Mouse (Mus musculus) embryonic facial prominence, embryonic 13.5 days (tissue): ENCODE data around the gene Utrn. TPM values are rescaled to one million over a fixed set of nuclear protein-coding genes. Genes with fewer than 3 reads are reported as not detected.
"Not testable (repeated sequence)": the region's sequence is repeated elsewhere in the genome, so short reads cannot be mapped to it uniquely, and the experiment has no call there.

Experiments used
- ATAC-seq: fragments of 200-750 bp; cut with Nextera tagmentation; 2 replicates; pipeline ENCODE4 v1.8.0; 2017; ENCODE audit warnings: low read depth; ENCODE audit not compliant: insufficient number of reproducible peaks, insufficient read depth, low FRiP score, low TSS enrichment
- H3K27ac ChIP-seq: fragments of 300-500 bp; sonication (generic); 2 replicates; pipeline ENCODE4 v1.5.1; 2015; ENCODE audit warnings: moderate library complexity, mild to moderate bottlenecking, inconsistent platforms
- H3K27me3 ChIP-seq: fragments of 300-500 bp; sonication (generic); 2 replicates; pipeline ENCODE4 v1.6.1; 2015; ENCODE audit warnings: mild to moderate bottlenecking, inconsistent platforms
- H3K36me3 ChIP-seq: fragments of 300-500 bp; sonication (generic); 2 replicates; pipeline ENCODE4 v1.6.1; 2015; ENCODE audit warnings: mild to moderate bottlenecking, inconsistent platforms
- H3K4me1 ChIP-seq: fragments of 300-500 bp; sonication (generic); 2 replicates; pipeline ENCODE4 v1.6.1; 2015; ENCODE audit warnings: inconsistent platforms
- H3K4me2 ChIP-seq: fragments of 300-500 bp; sonication (generic); 2 replicates; pipeline ENCODE4 v1.6.1; 2015; ENCODE audit warnings: moderate library complexity, mild to moderate bottlenecking, inconsistent platforms
- H3K4me3 ChIP-seq: fragments of 300-500 bp; sonication (generic); 2 replicates; pipeline ENCODE4 v1.5.1; 2015; ENCODE audit warnings: mild to moderate bottlenecking, inconsistent platforms
- H3K9ac ChIP-seq: fragments of 300-500 bp; sonication (generic); 2 replicates; pipeline ENCODE4 v1.6.1; 2015; ENCODE audit warnings: mild to moderate bottlenecking, inconsistent platforms
- H3K9me3 ChIP-seq: fragments of 300-500 bp; sonication (generic); 2 replicates; pipeline ENCODE4 v1.6.1; 2016; ENCODE audit warnings: inconsistent platforms
- WGBS: fragments of 180-500 bp; shearing (Covaris S2); methylation state at CpG from one replicate; pipeline ENCODE4 v1.1.7; 2015; ENCODE audit warnings: mixed read lengths; 5-methylcytosine and 5-hydroxymethylcytosine counted together
- polyA plus RNA-seq: library from polyadenylated mRNA; unstranded; fragments of >200 nt; fragmentation: Nextera tagmentation; extraction: Ambion mirVana; gene quantifications from 2 replicates; pipeline ENCODE4 v1.2.1, GENCODE M21; 2015

Utrn gene
- polyA plus RNA-seq, 1 experiment from 2014 or later = 101 TPM

GRCm38 (mm10) chr10:12612235-12612863, 256.8 kb downstream of the Utrn start:
- peaks cover 11% of the 10 kb centered on the region for H3K4me1 ChIP-seq
- no peak overlapping the region for H3K27ac ChIP-seq
- WGBS = 32% methylated on average over 4 of the region's 4 CpGs
- no peaks in the 10 kb centered on the region for H3K9me3 ChIP-seq
- no peak overlapping the region for H3K4me2 ChIP-seq
- H3K27me3 ChIP-seq = no peaks in the 10 kb centered on the region
- no peaks in the 10 kb centered on the region for H3K36me3 ChIP-seq
- H3K9ac ChIP-seq = no peak overlapping the region
- no peak overlapping the region for H3K4me3 ChIP-seq
- no peak for ATAC-seq

DNA sequence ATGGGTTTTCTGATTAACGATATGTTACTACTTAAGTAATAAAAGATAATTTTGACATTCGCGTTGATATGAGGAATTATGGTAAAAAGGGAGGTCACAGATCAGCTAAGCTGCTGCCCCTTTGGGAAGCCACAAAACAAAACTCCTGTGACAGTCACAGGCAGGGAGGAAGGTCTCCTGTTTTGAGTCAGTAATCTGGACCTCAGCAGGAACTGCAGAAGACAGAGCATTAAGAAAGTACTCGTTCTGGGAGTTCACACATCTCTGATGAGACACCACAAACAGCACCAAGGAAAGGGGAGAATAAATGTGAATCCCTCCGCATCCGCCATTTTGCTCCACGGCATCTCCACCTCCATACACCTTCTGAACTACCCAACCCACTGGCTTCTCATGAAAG, 259.3 kb downstream of the Utrn start:
- WGBS = 79% methylated on average over 7 of the region's 7 CpGs
- Histone ChIP-seq H3K36me3 (no peaks in the 10 kb centered on the region), H3K9ac (no peak overlapping the region), H3K27me3 (no peaks in the 10 kb centered on the region), H3K4me2 (no peak overlapping the region), H3K27ac (no peak overlapping the region), H3K4me1 (peaks cover 7% of the 10 kb centered on the region), H3K4me3 (no peak overlapping the region), H3K9me3 (no peaks in the 10 kb centered on the region)
- no peak for ATAC-seq

GRCm38 (mm10) chr10:12608634-12609033, 260.5 kb downstream of the Utrn start:
- H3K36me3 ChIP-seq = no peaks in the 10 kb centered on the region
- ATAC-seq = no peak
- 0 out of 2 replicates have a peak, but pooled peaks cover 3% of the 10 kb centered on the region for H3K4me1 ChIP-seq
- no peaks in the 10 kb centered on the region for H3K27me3 ChIP-seq
- no peak overlapping the region for H3K27ac ChIP-seq
- no peak overlapping the region for H3K9ac ChIP-seq
- H3K4me2 ChIP-seq = no peak overlapping the region
- H3K9me3 ChIP-seq = no peaks in the 10 kb centered on the region
- no peak overlapping the region for H3K4me3 ChIP-seq

- not testable (repeated sequence) for H3K9ac ChIP-seq, H3K27ac ChIP-seq, H3K4me2 ChIP-seq, H3K27me3 ChIP-seq, H3K4me1 ChIP-seq, ATAC-seq, H3K36me3 ChIP-seq, H3K4me3 ChIP-seq, H3K9me3 ChIP-seq
- WGBS = 93% methylated on average over 6 of the region's 6 CpGs
Measured at GRCm38 (mm10) chr10:12607180-12607579, 262.0 kb downstream of the Utrn start.

DNA sequence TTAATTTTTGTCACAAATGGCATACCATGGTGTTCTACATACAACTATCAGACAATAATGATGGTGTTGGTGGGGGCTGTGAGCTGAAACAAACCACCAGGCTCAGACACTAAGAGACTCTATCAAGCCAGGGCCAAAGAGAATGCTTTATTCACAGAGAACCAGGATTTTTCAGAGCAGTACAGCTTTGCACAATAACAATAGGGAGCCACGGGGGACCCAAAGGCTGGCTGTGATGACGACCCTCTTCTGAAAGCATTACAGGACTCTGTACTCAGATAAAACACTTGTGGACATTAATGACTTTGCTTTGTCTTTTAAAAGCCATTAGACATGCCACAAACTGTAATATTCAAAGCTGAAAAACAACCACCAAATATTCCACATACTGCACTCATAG, 273.8 kb downstream of the Utrn start:
- Histone ChIP-seq H3K9ac (no peak overlapping the region), H3K4me3 (no peak overlapping the region), H3K27me3 (no peaks in the 10 kb centered on the region), H3K27ac (no peak overlapping the region), H3K4me2 (no peak overlapping the region), H3K9me3 (no peaks in the 10 kb centered on the region), H3K4me1 (no peaks in the 10 kb centered on the region), H3K36me3 (no peaks in the 10 kb centered on the region)
- 66% methylated on average over 2 of the region's 2 CpGs for WGBS
- no peak for ATAC-seq

DNA sequence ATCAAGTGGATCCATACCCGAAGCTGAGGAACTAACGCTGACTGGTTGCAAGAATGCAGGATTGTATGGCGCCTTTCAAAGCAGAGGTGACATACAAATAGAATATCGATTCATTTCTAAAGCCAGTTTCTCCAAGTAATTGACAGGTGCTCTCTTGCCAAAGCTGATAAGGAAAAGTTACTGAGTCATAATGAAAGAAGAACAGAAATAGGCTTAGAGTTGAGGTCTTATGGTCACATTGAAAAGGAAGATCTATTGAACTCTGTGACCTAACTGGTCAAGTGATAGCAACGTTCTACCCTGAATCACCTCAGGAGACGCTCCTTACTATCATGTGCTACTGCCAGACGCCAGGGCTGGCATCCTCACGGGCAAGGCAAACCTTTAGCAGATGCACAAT, 274.2 kb downstream of the Utrn start:
- 93% methylated on average over 8 of the region's 8 CpGs for WGBS
- Histone ChIP-seq H3K4me2 (no peak overlapping the region), H3K27me3 (no peaks in the 10 kb centered on the region), H3K27ac (no peak overlapping the region), H3K4me1 (no peaks in the 10 kb centered on the region), H3K9me3 (no peaks in the 10 kb centered on the region), H3K36me3 (no peaks in the 10 kb centered on the region), H3K4me3 (no peak overlapping the region), H3K9ac (no peak overlapping the region)
- no peak for ATAC-seq

- Histone ChIP-seq H3K4me3 (no peak overlapping the region), H3K27ac (no peak overlapping the region), H3K4me1 (no peaks in the 10 kb centered on the region), H3K27me3 (no peaks in the 10 kb centered on the region), H3K36me3 (no peaks in the 10 kb centered on the region), H3K9me3 (no peaks in the 10 kb centered on the region), H3K4me2 (no peak overlapping the region), H3K9ac (no peak overlapping the region)
- no peak for ATAC-seq
Measured at GRCm38 (mm10) chr10:12593071-12593470, 276.1 kb downstream of the Utrn start.

DNA sequence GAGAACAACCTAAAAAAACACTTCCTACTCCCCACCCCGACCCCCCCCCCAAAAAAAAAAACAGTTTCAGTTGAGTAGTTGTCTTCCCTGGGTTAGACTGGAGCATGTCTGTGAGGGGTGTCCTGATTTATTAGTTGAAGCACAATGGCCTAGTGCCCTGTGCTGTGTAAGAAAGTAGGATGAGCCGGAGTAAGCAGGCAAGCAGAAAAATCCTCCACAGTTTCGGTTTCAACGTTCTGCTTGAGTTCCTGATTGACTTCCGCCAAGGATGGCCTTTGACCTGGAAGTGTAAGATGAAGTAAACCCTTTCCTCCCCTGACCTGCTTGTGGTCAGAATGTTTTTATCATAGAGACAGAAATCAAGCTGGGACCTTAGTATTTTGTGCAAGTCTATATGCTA, 277.2 kb downstream of the Utrn start:
- Histone ChIP-seq H3K4me1 (no peaks in the 10 kb centered on the region), H3K9me3 (no peaks in the 10 kb centered on the region), H3K4me3 (no peak overlapping the region), H3K4me2 (no peak overlapping the region), H3K36me3 (no peaks in the 10 kb centered on the region), H3K27me3 (no peaks in the 10 kb centered on the region), H3K27ac (no peak overlapping the region), H3K9ac (no peak overlapping the region)
- ATAC-seq = no peak
- WGBS = 59% methylated on average over 5 of the region's 5 CpGs

DNA sequence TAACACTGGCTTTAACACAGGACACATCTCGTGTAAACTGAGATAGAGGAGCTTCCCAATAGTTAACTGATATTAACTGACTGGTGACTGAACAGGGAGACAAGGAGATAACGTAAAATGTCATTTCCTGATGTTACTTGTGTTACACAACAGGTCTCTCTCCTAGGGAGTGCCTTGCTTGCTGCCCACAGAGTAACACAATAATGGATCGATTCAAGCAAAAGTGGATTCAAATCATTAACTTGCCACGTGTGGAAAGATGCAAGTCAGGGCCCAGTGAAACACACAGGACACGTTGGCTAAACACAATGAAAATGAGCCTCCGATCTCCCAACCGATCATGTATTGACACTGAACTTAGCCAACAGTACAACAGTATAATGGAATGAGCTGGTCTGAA, 281.1 kb downstream of the Utrn start:
- H3K4me3 ChIP-seq = no peak overlapping the region
- no peaks in the 10 kb centered on the region for H3K36me3 ChIP-seq
- no peak overlapping the region for H3K27ac ChIP-seq
- 84% methylated on average over 7 of the region's 7 CpGs for WGBS
- H3K9me3 ChIP-seq = peaks cover 4% of the 10 kb centered on the region; the same call in 1 of the 2 replicates
- H3K4me2 ChIP-seq = no peak overlapping the region
- ATAC-seq = no peak
- no peaks in the 10 kb centered on the region for H3K4me1 ChIP-seq
- H3K9ac ChIP-seq = no peak overlapping the region
- H3K27me3 ChIP-seq = no peaks in the 10 kb centered on the region

DNA sequence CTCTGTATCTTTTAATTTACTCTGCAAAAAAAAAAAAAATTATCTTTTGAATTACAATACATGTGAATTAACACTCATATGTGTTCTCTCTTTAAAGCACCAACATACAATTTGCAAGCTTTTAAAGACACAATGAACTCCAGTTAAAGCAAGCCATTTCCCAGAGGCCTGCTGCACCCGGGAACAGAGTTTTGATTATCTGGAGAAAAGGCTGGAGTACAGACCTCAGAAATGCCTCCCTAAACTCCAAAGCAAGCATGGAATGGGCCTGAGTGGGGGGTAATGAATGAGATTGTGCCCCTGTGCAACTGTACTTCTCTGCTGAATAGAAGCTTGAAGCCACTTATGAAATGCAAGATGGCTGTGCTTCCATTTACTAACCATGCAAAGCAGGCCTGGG, 281.8 kb downstream of the Utrn start:
- Histone ChIP-seq H3K9ac (no peak overlapping the region), H3K27ac (no peak overlapping the region), H3K27me3 (no peaks in the 10 kb centered on the region), H3K9me3 (peaks cover 4% of the 10 kb centered on the region; the same call in 1 of the 2 replicates), H3K36me3 (no peaks in the 10 kb centered on the region), H3K4me1 (no peaks in the 10 kb centered on the region), H3K4me2 (no peak overlapping the region), H3K4me3 (no peak overlapping the region)
- ATAC-seq = no peak
- 67% methylated on average over 1 of the region's 1 CpGs for WGBS

DNA sequence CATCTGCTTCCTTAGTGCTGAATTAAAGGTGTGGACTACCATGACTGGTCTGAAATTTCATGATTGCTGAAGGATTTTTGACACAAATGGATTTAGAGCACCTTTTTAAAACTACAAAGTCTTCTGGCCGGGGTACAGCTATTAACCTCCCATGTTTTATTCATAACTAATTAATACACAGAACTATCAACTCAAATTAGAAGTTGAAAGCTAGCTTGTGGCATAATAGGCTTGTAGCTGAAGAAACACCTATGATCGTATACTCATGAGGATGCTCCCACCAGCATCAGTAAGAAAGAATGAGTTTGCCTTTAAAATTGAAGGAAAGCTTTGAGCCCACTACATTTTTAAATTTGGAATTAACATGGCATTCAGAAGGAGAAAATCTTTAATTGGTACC, 282.3 kb downstream of the Utrn start:
- Histone ChIP-seq H3K36me3 (no peaks in the 10 kb centered on the region), H3K4me1 (no peaks in the 10 kb centered on the region), H3K4me2 (no peak overlapping the region), H3K9ac (no peak overlapping the region), H3K4me3 (no peak overlapping the region), H3K9me3 (peaks cover 4% of the 10 kb centered on the region; the same call in 1 of the 2 replicates), H3K27me3 (no peaks in the 10 kb centered on the region), H3K27ac (no peak overlapping the region)
- WGBS = 90% methylated on average over 2 of the region's 2 CpGs
- no peak for ATAC-seq

GRCm38 (mm10) chr10:12586200-12586599, 283.0 kb downstream of the Utrn start:
- Histone ChIP-seq H3K27ac (no peak overlapping the region), H3K4me3 (no peak overlapping the region), H3K36me3 (no peaks in the 10 kb centered on the region), H3K9ac (no peak overlapping the region), H3K9me3 (peaks cover 4% of the 10 kb centered on the region; the same call in 1 of the 2 replicates), H3K27me3 (no peaks in the 10 kb centered on the region), H3K4me1 (no peaks in the 10 kb centered on the region), H3K4me2 (no peak overlapping the region)
- WGBS = 77% methylated on average over 1 of the region's 1 CpGs
- ATAC-seq = no peak
